Mouse (Mus musculus): ENCODE results near the gene Runx1.

Gene Runx1

GRCm38 (mm10) chr16:92674916-92675450, 151.0 kb downstream of the Runx1 start:
- Histone ChIP-seq H3K27me3 (ENCODE audit: control insufficient read depth, insufficient read depth, low read length, poor library complexity, severe bottlenecking) (no peaks in the 10 kb centered on the region), H3K36me3 (ENCODE audit: control insufficient read depth, insufficient read depth, low read length, poor library complexity, severe bottlenecking) (peaks cover 2% of the 10 kb centered on the region)
- no peak for DNase-seq (ENCODE audit: low read depth, low spot score)

DNA sequence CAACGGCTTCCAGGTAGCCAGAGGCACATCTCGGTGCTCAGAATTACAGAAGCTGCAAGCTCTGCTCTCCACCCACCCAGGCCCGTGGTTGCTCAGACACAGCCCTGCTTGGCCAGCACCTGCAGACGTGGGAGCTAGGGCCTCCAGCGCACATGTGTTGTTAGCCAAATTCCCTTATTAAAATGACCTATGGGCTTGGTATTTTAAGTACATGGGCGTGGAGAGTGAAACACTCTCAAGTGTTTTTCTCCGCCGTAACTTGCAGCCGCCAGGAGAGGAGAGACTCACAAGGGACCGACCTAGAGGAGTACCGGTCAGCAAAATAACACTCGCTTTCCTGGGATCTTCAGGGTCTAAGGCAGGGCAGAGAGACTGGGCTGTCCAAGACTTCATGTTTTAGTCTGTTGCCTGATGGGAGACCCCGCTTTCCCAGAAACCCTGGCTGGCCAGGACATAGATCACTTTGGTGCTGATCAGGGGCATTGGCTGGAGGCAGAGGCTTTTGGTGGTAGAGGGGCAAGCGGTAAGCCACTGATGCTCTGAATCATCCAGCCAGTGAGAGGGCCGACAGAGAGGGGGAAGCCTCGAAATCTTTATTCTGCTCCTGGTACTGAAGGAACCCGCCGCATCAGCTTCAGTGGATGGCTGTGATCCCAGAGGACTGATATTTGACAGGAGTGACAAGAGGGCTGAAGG, 151.7 kb downstream of the Runx1 start:
- no peak for DNase-seq (ENCODE audit: low read depth, low spot score)
- H3K27me3 ChIP-seq (ENCODE audit: control insufficient read depth, insufficient read depth, low read length, poor library complexity, severe bottlenecking) = no peaks in the 10 kb centered on the region

DNA sequence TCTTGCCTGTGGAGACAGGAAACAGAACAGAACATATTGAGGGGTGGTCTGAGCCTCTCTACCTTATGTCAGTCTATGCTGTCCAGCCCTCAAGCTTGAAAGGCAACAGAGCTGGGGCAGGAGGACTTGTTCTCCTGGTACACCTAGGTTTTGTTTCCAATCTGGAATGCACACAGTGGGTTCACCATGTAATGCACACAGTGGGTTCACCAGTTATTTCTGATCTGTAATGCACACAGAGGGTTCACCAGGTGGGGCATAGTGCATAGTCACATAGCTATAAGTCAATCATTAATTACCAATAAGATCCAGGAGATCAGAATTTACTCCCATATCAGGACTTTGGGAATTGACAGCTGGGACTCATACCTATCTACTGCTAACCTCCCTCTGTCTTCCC, 157.1 kb downstream of the Runx1 start:
- peaks cover 9% of the 10 kb centered on the region for H3K36me3 ChIP-seq (ENCODE audit: control insufficient read depth, insufficient read depth, low read length, poor library complexity, severe bottlenecking)
- no peaks in the 10 kb centered on the region for H3K27me3 ChIP-seq (ENCODE audit: control insufficient read depth, insufficient read depth, low read length, poor library complexity, severe bottlenecking)
- DNase-seq (ENCODE audit: low read depth, low spot score) = no peak

More for the DNA sequence above, 151.7 kb downstream of the Runx1 start:
- peaks cover 1% of the 10 kb centered on the region for H3K36me3 ChIP-seq (ENCODE audit: control insufficient read depth, insufficient read depth, low read length, poor library complexity, severe bottlenecking)

DNA sequence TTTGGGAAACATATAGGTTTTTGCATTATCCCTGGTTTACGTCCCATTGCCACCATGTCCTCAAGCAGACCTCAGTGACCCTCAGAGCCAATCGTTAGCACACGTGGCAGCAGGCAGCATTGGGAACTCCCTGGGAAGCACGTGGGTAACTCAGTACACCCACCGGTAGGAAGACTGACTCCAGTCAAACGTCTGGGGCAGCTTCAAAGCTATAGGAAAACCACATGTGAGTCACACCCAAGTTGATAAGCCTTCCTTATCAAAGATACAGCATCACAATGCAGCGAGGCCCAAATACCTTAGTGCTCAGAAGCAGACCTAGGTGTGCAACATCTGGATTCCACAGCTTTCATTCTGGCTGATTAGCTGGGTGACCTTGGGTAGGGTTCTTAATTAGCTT, 164.2 kb downstream of the Runx1 start:
- H3K27me3 ChIP-seq (ENCODE audit: control insufficient read depth, insufficient read depth, low read length, poor library complexity, severe bottlenecking) = no peaks in the 10 kb centered on the region
- DNase-seq (ENCODE audit: low read depth, low spot score) = no peak
- peaks cover 11% of the 10 kb centered on the region for H3K36me3 ChIP-seq (ENCODE audit: control insufficient read depth, insufficient read depth, low read length, poor library complexity, severe bottlenecking)

DNA sequence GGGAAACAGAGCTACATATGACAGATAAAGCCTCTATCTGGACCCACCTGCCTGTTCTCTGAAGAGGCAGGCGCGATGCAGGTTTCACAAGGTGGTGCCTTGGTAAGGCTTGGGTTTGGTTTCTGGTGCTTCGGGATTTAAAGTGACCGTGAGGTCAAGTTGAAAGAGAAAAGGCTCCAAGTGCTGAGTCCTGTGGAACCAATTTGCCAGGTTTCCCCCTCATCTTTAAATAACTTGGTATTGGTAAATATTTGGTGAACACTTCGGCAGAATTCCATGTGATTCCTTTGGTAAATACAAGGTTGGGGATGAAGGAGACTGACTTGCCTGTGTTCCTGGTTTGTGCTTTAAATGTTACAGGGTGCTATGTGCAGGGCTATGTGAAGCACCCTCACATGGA, 169.2 kb downstream of the Runx1 start:
- peaks cover 6% of the 10 kb centered on the region for H3K36me3 ChIP-seq (ENCODE audit: control insufficient read depth, insufficient read depth, low read length, poor library complexity, severe bottlenecking)
- no peak for DNase-seq (ENCODE audit: low read depth, low spot score)
- H3K27me3 ChIP-seq (ENCODE audit: control insufficient read depth, insufficient read depth, low read length, poor library complexity, severe bottlenecking) = no peaks in the 10 kb centered on the region

DNA sequence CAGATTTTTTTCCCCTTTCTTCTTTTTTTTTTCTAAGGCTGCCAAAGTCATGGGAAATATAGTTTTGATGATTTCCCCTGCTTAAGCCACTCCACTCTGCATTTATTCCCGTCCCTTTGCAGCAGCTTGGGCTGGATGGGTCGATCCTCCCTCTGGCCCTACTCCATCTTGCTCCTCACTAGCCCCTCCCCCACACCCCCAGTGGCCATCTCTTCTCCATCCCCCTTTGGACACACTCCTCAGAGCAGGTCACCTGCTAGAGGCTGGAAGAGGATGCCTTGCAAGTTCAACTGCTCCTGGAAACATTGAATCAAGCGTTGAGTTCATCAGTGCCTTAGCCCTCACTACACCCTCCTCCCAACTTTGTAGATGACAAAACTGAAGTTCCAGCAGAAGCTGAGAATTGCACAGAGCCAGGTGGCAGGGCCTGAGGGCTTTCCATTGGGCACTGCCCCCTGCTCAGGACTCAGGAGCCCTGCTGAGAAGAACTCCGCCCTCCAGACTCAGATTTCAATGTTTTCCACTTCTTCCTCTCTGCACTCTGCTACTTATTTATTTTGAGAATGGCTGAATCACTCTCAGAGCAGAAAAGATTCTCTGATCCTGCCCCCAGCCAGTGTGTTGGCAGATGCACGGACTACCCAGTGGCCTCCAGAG, 171.5 kb downstream of the Runx1 start:
- Histone ChIP-seq H3K36me3 (ENCODE audit: control insufficient read depth, insufficient read depth, low read length, poor library complexity, severe bottlenecking) (peaks cover 3% of the 10 kb centered on the region; the same call in 1 of the 2 replicates), H3K27me3 (ENCODE audit: control insufficient read depth, insufficient read depth, low read length, poor library complexity, severe bottlenecking) (no peaks in the 10 kb centered on the region)
- DNase-seq (ENCODE audit: low read depth, low spot score) = no peak

GRCm38 (mm10) chr16:92653816-92654215, 172.1 kb downstream of the Runx1 start:
- peaks cover 1% of the 10 kb centered on the region; the same call in 1 of the 2 replicates for H3K36me3 ChIP-seq (ENCODE audit: control insufficient read depth, insufficient read depth, low read length, poor library complexity, severe bottlenecking)
- no peaks in the 10 kb centered on the region for H3K27me3 ChIP-seq (ENCODE audit: control insufficient read depth, insufficient read depth, low read length, poor library complexity, severe bottlenecking)
- peak; percentile 15 for DNase-seq (ENCODE audit: low read depth, low spot score)

- H3K36me3 ChIP-seq (ENCODE audit: control insufficient read depth, insufficient read depth, low read length, poor library complexity, severe bottlenecking) = peaks cover 1% of the 10 kb centered on the region; the same call in 1 of the 2 replicates
- H3K27me3 ChIP-seq (ENCODE audit: control insufficient read depth, insufficient read depth, low read length, poor library complexity, severe bottlenecking) = no peaks in the 10 kb centered on the region
- no peak for DNase-seq (ENCODE audit: low read depth, low spot score)
These were observed 174.7 kb downstream of the Runx1 start for GRCm38 (mm10) chr16:92651256-92651655.

GRCm38 (mm10) chr16:92646153-92646552, 179.8 kb downstream of the Runx1 start:
- Histone ChIP-seq H3K36me3 (ENCODE audit: control insufficient read depth, insufficient read depth, low read length, poor library complexity, severe bottlenecking) (peaks cover 2% of the 10 kb centered on the region), H3K27me3 (ENCODE audit: control insufficient read depth, insufficient read depth, low read length, poor library complexity, severe bottlenecking) (no peaks in the 10 kb centered on the region)
- DNase-seq (ENCODE audit: low read depth, low spot score) = no peak

GRCm38 (mm10) chr16:92645423-92646115, 180.4 kb downstream of the Runx1 start:
- Histone ChIP-seq H3K27me3 (ENCODE audit: control insufficient read depth, insufficient read depth, low read length, poor library complexity, severe bottlenecking) (no peaks in the 10 kb centered on the region), H3K36me3 (ENCODE audit: control insufficient read depth, insufficient read depth, low read length, poor library complexity, severe bottlenecking) (peaks cover 2% of the 10 kb centered on the region)
- no peak for DNase-seq (ENCODE audit: low read depth, low spot score)

- Histone ChIP-seq H3K36me3 (ENCODE audit: control insufficient read depth, insufficient read depth, low read length, poor library complexity, severe bottlenecking) (peaks cover 2% of the 10 kb centered on the region), H3K27me3 (ENCODE audit: control insufficient read depth, insufficient read depth, low read length, poor library complexity, severe bottlenecking) (no peaks in the 10 kb centered on the region)
- peak; percentile 20 for DNase-seq (ENCODE audit: low read depth, low spot score)
These were observed 181.1 kb downstream of the Runx1 start for GRCm38 (mm10) chr16:92644718-92645422.

DNA sequence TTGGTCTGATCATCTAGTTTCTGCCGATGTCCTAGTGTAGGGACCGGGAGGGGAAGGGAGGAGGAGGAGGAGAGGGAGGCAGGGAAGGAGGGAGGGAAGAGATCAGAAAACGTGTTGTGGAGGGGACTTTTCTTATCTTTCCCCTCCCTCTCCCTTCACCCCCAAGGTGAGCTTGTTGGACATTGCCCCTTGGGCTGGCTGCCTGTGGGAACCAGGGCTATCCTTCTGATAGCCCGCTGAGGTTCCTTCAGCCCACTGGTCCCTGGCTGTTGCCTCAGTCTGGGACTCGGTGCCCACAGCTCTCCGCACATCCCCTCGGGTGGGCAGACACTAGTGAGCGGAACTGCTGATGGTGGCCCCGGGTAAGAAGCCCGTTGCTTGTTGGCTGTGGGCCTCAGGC, 181.6 kb downstream of the Runx1 start:
- peaks cover 2% of the 10 kb centered on the region for H3K36me3 ChIP-seq (ENCODE audit: control insufficient read depth, insufficient read depth, low read length, poor library complexity, severe bottlenecking)
- DNase-seq (ENCODE audit: low read depth, low spot score) = no peak

DNA sequence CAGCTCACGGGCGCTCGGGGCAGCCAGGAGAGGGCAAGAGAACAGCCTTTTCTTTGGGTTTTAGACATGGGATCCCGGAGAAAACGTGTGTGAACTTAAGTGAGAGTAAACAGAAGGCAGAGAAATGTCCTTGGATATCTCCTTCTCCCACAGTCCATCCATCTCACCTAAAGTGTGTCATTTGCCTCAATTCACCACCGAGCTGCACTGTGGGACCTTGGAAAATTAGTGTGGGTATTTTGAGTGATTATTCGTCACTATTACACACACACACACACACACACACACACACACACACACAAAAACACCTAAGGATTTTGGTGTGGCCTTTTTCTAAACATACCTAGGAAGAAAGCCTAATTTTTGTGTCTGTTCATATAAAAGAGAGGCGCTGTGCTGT, 183.7 kb downstream of the Runx1 start:
- no peaks in the 10 kb centered on the region for H3K27me3 ChIP-seq (ENCODE audit: control insufficient read depth, insufficient read depth, low read length, poor library complexity, severe bottlenecking)
- peaks cover 4% of the 10 kb centered on the region for H3K36me3 ChIP-seq (ENCODE audit: control insufficient read depth, insufficient read depth, low read length, poor library complexity, severe bottlenecking)
- no peak for DNase-seq (ENCODE audit: low read depth, low spot score)

More for the DNA sequence above, 181.6 kb downstream of the Runx1 start:
- no peaks in the 10 kb centered on the region for H3K27me3 ChIP-seq (ENCODE audit: control insufficient read depth, insufficient read depth, low read length, poor library complexity, severe bottlenecking)

GRCm38 (mm10) chr16:92641053-92641452, 184.9 kb downstream of the Runx1 start:
- Histone ChIP-seq H3K36me3 (ENCODE audit: control insufficient read depth, insufficient read depth, low read length, poor library complexity, severe bottlenecking) (peaks cover 4% of the 10 kb centered on the region), H3K27me3 (ENCODE audit: control insufficient read depth, insufficient read depth, low read length, poor library complexity, severe bottlenecking) (no peaks in the 10 kb centered on the region)
- no peak for DNase-seq (ENCODE audit: low read depth, low spot score)

All from splenic B cell, adult 2 months (primary cell).